Mouse (Mus musculus): ENCODE results near the gene Anks1b. TPM values are rescaled to one million over a fixed set of nuclear protein-coding genes. Genes with fewer than 3 reads are reported as not detected.

Gene Anks1b
- polyA plus RNA-seq, 1 experiment: 1.3 TPM

DNA sequence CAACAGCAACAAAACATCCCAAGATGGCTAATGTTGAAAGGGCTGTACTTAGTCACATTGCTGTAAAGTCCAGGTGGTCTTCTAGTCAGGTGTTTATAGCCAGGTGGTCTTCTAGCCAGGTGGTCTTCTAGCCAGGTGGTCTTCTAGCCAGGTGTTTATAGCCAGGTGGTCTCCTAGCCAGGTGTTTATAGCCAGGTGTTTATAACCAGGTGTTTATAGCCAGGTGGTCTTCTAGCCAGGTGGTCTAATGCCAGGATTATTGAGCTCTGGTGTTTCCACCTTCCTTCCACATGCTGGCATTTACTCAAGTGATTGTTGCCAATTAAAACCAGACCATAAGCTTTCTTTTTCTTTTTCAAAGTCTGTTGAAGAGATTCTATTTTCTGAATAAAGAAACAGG, 1030.9 kb downstream of the Anks1b start:
- no peaks in the 10 kb centered on the region for H3K4me1 ChIP-seq (ENCODE audit: control insufficient read depth, insufficient read depth, low read length)
- TF ChIP-seq CTCF (conservative IDR thresholded peaks at IDR 0.05; ENCODE audit: insufficient read depth, insufficient read length, low read depth, low read length): no peak
- TF ChIP-seq POLR2A (IDR thresholded peaks at IDR 0.05; ENCODE audit: low read depth, low read length): no peak
- no peak for DNase-seq
- H3K27me3 ChIP-seq (replicated peaks; ENCODE audit: control insufficient read depth, insufficient read depth, low read length): no peaks in the 10 kb centered on the region
- H3K27ac ChIP-seq (ENCODE audit: insufficient read depth, low read depth, low read length): no peak overlapping the region
- no peaks in the 10 kb centered on the region for H3K36me3 ChIP-seq (ENCODE audit: control insufficient read depth, insufficient read depth, low read length)
- no peak overlapping the region for H3K4me3 ChIP-seq (ENCODE audit: insufficient read depth, low read depth, low read length)

DNA sequence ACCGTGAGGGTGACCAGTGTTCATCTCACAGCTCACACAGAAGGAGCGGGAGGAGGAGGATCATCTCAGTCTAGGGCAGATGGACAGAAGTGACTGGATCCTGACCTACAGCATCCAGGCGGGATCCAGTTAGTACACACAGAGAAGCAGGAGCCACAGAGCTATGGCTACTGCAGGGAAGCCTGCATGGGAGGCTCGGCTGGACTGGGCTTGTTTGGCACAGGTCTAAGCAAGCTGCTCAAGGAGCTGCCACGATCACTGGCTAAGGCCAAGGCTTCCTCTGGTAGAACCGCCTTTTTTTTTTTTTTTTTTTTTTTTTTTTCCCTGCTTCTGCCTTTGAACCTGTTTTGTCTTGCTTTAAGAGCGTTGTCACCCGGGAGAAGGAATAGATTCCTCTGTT, 1034.1 kb downstream of the Anks1b start:
- Histone ChIP-seq H3K4me3 (ENCODE audit: insufficient read depth, low read depth, low read length) (no peak overlapping the region), H3K36me3 (ENCODE audit: control insufficient read depth, insufficient read depth, low read length) (no peaks in the 10 kb centered on the region), H3K27me3 (replicated peaks; ENCODE audit: control insufficient read depth, insufficient read depth, low read length) (no peaks in the 10 kb centered on the region), H3K27ac (ENCODE audit: insufficient read depth, low read depth, low read length) (no peak overlapping the region), H3K4me1 (ENCODE audit: control insufficient read depth, insufficient read depth, low read length) (no peaks in the 10 kb centered on the region)
- no peak for DNase-seq
- no peak for TF ChIP-seq CTCF (conservative IDR thresholded peaks at IDR 0.05; ENCODE audit: insufficient read depth, insufficient read length, low read depth, low read length)
- no peak for TF ChIP-seq POLR2A (IDR thresholded peaks at IDR 0.05; ENCODE audit: low read depth, low read length)
- 49% methylated on average over 8 of the region's 8 CpGs for WGBS

- Histone ChIP-seq H3K4me3 (ENCODE audit: insufficient read depth, low read depth, low read length) (no peak overlapping the region), H3K4me1 (ENCODE audit: control insufficient read depth, insufficient read depth, low read length) (no peaks in the 10 kb centered on the region), H3K27ac (ENCODE audit: insufficient read depth, low read depth, low read length) (no peak overlapping the region), H3K27me3 (replicated peaks; ENCODE audit: control insufficient read depth, insufficient read depth, low read length) (no peaks in the 10 kb centered on the region), H3K36me3 (ENCODE audit: control insufficient read depth, insufficient read depth, low read length) (no peaks in the 10 kb centered on the region)
- WGBS: 89% methylated on average over 7 of the region's 7 CpGs
- no peak for DNase-seq
- TF ChIP-seq POLR2A (IDR thresholded peaks at IDR 0.05; ENCODE audit: low read depth, low read length) (no peak), CTCF (conservative IDR thresholded peaks at IDR 0.05; ENCODE audit: insufficient read depth, insufficient read length, low read depth, low read length) (no peak)
These were observed 1050.2 kb downstream of the Anks1b start for GRCm38 (mm10) chr10:90923476-90923875.

DNA sequence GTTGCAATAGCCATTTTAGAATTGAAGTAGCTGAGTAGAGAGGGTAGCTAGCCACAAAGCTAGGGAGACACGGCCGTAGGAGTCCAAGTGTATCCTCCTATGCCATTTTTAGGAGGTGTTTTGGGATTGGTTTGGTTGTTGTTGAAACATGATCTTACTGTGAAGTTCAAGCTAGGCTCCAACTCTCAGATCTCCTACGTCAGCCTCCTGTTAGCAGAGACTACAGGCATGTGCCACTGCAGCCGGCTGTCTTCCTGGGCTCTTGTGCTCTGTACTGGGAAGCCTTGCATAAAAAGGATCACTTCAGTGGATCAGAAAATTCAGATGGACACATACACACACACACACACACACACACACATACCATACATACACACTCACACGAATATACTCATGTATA, 1059.8 kb downstream of the Anks1b start:
- H3K36me3 ChIP-seq (ENCODE audit: control insufficient read depth, insufficient read depth, low read length): no peaks in the 10 kb centered on the region
- H3K27me3 ChIP-seq (replicated peaks; ENCODE audit: control insufficient read depth, insufficient read depth, low read length): no peaks in the 10 kb centered on the region
- DNase-seq: no peak
- no peak for TF ChIP-seq CTCF (conservative IDR thresholded peaks at IDR 0.05; ENCODE audit: insufficient read depth, insufficient read length, low read depth, low read length)
- TF ChIP-seq POLR2A (IDR thresholded peaks at IDR 0.05; ENCODE audit: low read depth, low read length): no peak
- H3K4me3 ChIP-seq (ENCODE audit: insufficient read depth, low read depth, low read length): no peak overlapping the region
- 54% methylated on average over 5 of the region's 5 CpGs for WGBS
- H3K4me1 ChIP-seq (ENCODE audit: control insufficient read depth, insufficient read depth, low read length): no peaks in the 10 kb centered on the region
- no peak overlapping the region for H3K27ac ChIP-seq (ENCODE audit: insufficient read depth, low read depth, low read length)

DNA sequence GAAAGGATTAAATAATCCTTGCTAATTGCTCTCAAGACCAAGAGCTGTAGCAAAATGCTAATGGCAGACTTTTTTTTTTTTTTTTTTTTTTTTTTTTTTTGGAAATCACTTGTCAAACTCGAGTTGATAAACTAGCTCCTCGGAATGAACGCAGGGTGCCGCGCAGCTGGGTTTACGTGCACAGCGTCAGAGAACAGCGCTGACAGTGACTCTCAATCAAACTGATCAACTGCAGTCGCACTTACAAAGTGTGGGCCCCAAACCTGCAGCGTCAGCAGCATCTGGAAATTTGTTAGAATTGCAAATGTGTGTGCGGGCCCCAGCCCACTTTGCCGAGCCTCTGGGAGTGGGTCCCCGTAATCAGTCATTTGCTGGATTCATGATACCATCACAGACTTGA, 1061.4 kb downstream of the Anks1b start:
- H3K27me3 ChIP-seq (replicated peaks; ENCODE audit: control insufficient read depth, insufficient read depth, low read length): no peaks in the 10 kb centered on the region
- no peaks in the 10 kb centered on the region for H3K4me1 ChIP-seq (ENCODE audit: control insufficient read depth, insufficient read depth, low read length)
- no peaks in the 10 kb centered on the region for H3K36me3 ChIP-seq (ENCODE audit: control insufficient read depth, insufficient read depth, low read length)
- TF ChIP-seq CTCF (conservative IDR thresholded peaks at IDR 0.05; ENCODE audit: insufficient read depth, insufficient read length, low read depth, low read length) (no peak), POLR2A (IDR thresholded peaks at IDR 0.05; ENCODE audit: low read depth, low read length) (no peak)
- WGBS: 77% methylated on average over 13 of the region's 13 CpGs
- no peak overlapping the region for H3K4me3 ChIP-seq (ENCODE audit: insufficient read depth, low read depth, low read length)
- no peak overlapping the region for H3K27ac ChIP-seq (ENCODE audit: insufficient read depth, low read depth, low read length)
- DNase-seq: no peak

GRCm38 (mm10) chr10:90937721-90938460, 1064.6 kb downstream of the Anks1b start:
- no peaks in the 10 kb centered on the region for H3K27me3 ChIP-seq (replicated peaks; ENCODE audit: control insufficient read depth, insufficient read depth, low read length)
- no peak overlapping the region for H3K27ac ChIP-seq (ENCODE audit: insufficient read depth, low read depth, low read length)
- no peak for DNase-seq
- no peaks in the 10 kb centered on the region for H3K36me3 ChIP-seq (ENCODE audit: control insufficient read depth, insufficient read depth, low read length)
- no peaks in the 10 kb centered on the region for H3K4me1 ChIP-seq (ENCODE audit: control insufficient read depth, insufficient read depth, low read length)
- TF ChIP-seq CTCF (conservative IDR thresholded peaks at IDR 0.05; ENCODE audit: insufficient read depth, insufficient read length, low read depth, low read length) (no peak), POLR2A (IDR thresholded peaks at IDR 0.05; ENCODE audit: low read depth, low read length) (no peak)
- WGBS: 84% methylated on average over 5 of the region's 5 CpGs
- no peak overlapping the region for H3K4me3 ChIP-seq (ENCODE audit: insufficient read depth, low read depth, low read length)

DNA sequence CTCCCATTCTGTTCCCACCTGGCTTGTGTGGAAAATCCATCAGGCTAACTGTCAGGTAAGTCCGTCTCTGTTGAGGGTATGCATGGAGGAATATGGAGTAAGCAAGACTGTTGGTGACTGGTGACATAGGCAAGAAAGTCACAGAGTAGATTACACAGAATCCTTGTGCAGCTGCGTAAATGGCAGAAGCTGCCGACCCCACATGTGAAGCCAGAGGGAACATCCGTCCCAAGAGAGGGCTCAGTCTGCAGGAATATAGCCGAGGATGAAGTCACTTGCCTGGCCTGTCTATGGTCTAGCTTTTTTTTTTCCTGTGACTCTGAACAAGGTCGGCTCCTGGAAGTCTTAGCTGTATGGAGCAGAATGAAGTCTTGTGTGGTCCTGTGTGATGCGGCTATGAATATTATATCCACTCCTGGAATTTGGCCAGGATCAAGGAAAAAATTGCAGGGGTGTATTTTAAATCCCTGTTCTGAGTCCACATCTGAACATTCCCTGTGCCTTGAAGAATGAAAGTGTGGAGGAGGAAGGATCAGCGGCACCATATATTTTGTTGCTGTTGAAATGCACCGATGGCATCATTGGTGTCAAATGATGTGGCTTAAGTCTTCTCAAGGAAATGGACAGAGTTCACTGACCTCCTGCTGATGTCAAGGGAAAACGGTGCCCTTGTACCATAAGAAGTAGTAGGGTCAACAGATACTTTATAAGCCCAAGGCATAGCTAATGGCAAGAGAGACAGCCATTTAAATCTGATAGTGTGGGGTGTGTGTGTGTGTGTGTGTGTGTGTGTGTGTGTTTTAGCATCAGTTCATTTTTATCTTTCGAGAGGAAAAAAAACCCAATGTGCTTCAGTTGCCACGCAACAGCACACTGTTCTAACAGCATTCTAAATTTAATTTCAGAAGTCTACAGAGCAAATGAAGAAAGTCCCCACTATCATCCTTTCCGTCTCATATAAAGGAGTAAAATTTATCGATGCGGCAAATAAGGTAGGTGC, 1067.5 kb downstream of the Anks1b start:
- no peaks in the 10 kb centered on the region for H3K36me3 ChIP-seq (ENCODE audit: control insufficient read depth, insufficient read depth, low read length)
- DNase-seq: no peak
- TF ChIP-seq POLR2A (IDR thresholded peaks at IDR 0.05; ENCODE audit: low read depth, low read length) (no peak), CTCF (conservative IDR thresholded peaks at IDR 0.05; ENCODE audit: insufficient read depth, insufficient read length, low read depth, low read length) (no peak)
- H3K27ac ChIP-seq (ENCODE audit: insufficient read depth, low read depth, low read length): no peak overlapping the region
- no peak overlapping the region for H3K4me3 ChIP-seq (ENCODE audit: insufficient read depth, low read depth, low read length)
- H3K4me1 ChIP-seq (ENCODE audit: control insufficient read depth, insufficient read depth, low read length): no peaks in the 10 kb centered on the region
- WGBS: 66% methylated on average over 15 of the region's 15 CpGs
- H3K27me3 ChIP-seq (replicated peaks; ENCODE audit: control insufficient read depth, insufficient read depth, low read length): no peaks in the 10 kb centered on the region

Data from kidney, adult 2 months (tissue).